Mouse (Mus musculus) neural tube, embryonic 11.5 days (tissue): Measurements from ENCODE around the gene Dab2. TPM values are rescaled to one million over a fixed set of nuclear protein-coding genes. Genes with fewer than 3 reads are reported as not detected.

Experiments
- ATAC-seq: fragments of 200-750 bp; cut with Nextera tagmentation; 2 replicates; pipeline ENCODE4 v1.8.0; 2017; ENCODE audit warnings: moderate number of reproducible peaks, mild to moderate bottlenecking, moderate TSS enrichment, moderate library complexity; ENCODE audit not compliant: insufficient read depth, low FRiP score, low TSS enrichment
- DNase-seq: peaks from one replicate; pipeline ENCODE4 v3.0.0-alpha.2; 2015; ENCODE audit warnings: low spot score
- H3K27ac ChIP-seq: fragments of 300-500 bp; sonication (generic); 2 replicates; pipeline ENCODE4 v1.5.1; 2014; ENCODE audit warnings: low read depth, mild to moderate bottlenecking, low read length
- H3K27me3 ChIP-seq: fragments of 300-500 bp; sonication (generic); 2 replicates; pipeline ENCODE4 v1.6.1; 2014; ENCODE audit warnings: mild to moderate bottlenecking, low read length, mixed read lengths; ENCODE audit not compliant: control insufficient read depth, insufficient read depth
- H3K36me3 ChIP-seq: fragments of 300-500 bp; sonication (generic); 2 replicates; pipeline ENCODE4 v1.6.1; 2014; ENCODE audit warnings: mild to moderate bottlenecking, low read length, moderate library complexity, mixed read lengths; ENCODE audit not compliant: control insufficient read depth, insufficient read depth
- H3K4me1 ChIP-seq: fragments of 300-500 bp; sonication (generic); 2 replicates; pipeline ENCODE4 v1.6.1; 2014; ENCODE audit warnings: low read length, mixed read lengths; ENCODE audit not compliant: control insufficient read depth, insufficient read depth
- H3K4me2 ChIP-seq: fragments of 300-500 bp; sonication (generic); 2 replicates; pipeline ENCODE4 v1.6.1; 2014; ENCODE audit warnings: low read depth, mild to moderate bottlenecking, moderate library complexity
- H3K4me3 ChIP-seq: fragments of 300-500 bp; sonication (generic); 2 replicates; pipeline ENCODE4 v1.5.1; 2014; ENCODE audit warnings: low read depth, low read length
- H3K9ac ChIP-seq: fragments of 300-500 bp; sonication (generic); 2 replicates; pipeline ENCODE4 v1.6.1; 2014; ENCODE audit warnings: mild to moderate bottlenecking, low read length
- H3K9me3 ChIP-seq: fragments of 300-500 bp; sonication (generic); 2 replicates; pipeline ENCODE4 v1.6.1; 2016; ENCODE audit warnings: low read length; ENCODE audit not compliant: control insufficient read depth
- WGBS: fragments of 180-500 bp; shearing (Covaris S2); extraction: QIAGEN DNeasy Blood & Tissue Kit; methylation state at CpG from one replicate; pipeline ENCODE4 v1.1.7; 2014; 5-methylcytosine and 5-hydroxymethylcytosine counted together
- polyA plus RNA-seq: library from polyadenylated mRNA; unstranded; fragments of >200 nt; fragmentation: Nextera tagmentation; extraction: Ambion mirVana; gene quantifications from 2 replicates; pipeline ENCODE4 v1.2.1, GENCODE M21; 2014

Dab2 gene
- polyA plus RNA-seq, 1 experiment from 2014 or later = 46.6 TPM

- no peak for DNase-seq
- Histone ChIP-seq H3K36me3 (no peaks in the 10 kb centered on the region), H3K4me3 (no peak overlapping the region), H3K27ac (no peak overlapping the region), H3K9me3 (no peaks in the 10 kb centered on the region), H3K4me2 (no peak overlapping the region), H3K9ac (no peak overlapping the region), H3K4me1 (no peaks in the 10 kb centered on the region), H3K27me3 (no peaks in the 10 kb centered on the region)
- WGBS = 91% methylated on average over 6 of the region's 6 CpGs
- ATAC-seq = no peak
These were observed 19.8 kb downstream of the Dab2 start for GRCm38 (mm10) chr15:6319352-6319751.

GRCm38 (mm10) chr15:6320501-6320900 lies 20.9 kb downstream of the Dab2 start:
- no peak overlapping the region for H3K27ac ChIP-seq
- DNase-seq (no peak), ATAC-seq (no peak)
- no peak overlapping the region for H3K9ac ChIP-seq
- H3K9me3 ChIP-seq = no peaks in the 10 kb centered on the region
- no peaks in the 10 kb centered on the region for H3K4me1 ChIP-seq
- H3K36me3 ChIP-seq = no peaks in the 10 kb centered on the region
- WGBS = 63% methylated on average over 5 of the region's 5 CpGs
- H3K4me2 ChIP-seq = no peak overlapping the region
- H3K4me3 ChIP-seq = no peak overlapping the region
- no peaks in the 10 kb centered on the region for H3K27me3 ChIP-seq

DNA sequence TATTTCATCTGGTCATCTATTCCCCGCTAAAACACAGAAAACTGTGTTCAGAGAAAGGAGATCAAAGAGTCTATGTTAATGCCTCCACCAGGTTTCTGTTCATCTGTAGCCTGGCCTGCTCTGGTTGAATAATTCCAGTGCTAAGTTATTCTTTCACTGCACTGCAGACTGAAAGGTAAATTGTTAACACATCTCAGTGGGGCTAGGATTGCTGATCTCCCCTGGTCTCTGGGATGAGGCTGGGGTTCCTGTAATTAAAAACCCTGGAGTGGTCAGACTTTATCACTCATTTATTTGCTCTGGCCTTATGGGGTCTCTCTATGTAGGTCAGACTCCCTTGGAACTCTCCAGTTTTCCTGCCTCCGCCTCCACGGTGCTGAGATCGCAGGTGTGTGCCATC lies 21.7 kb downstream of the Dab2 start:
- ATAC-seq = no peak
- 78% methylated on average over 4 of the region's 4 CpGs for WGBS

DNA sequence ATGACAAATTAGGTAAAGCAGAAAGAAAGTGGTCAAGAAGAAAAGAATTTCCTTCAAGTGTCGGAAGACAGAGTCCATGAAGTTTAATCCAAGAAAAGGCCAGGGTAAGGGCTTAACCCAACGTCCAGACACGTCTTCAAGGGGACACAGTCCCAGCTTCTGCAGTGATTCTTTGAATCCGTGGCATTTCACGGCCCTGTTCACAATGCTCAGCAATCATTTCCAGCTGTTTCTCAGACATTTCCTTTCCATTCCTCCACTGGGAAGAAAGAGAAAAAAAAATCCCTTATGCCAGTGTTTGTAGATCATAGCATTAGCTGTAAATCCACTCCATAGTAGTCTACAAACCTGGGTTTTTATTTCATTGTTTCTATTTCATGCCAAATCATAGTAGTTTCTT lies 22.7 kb downstream of the Dab2 start:
- Histone ChIP-seq H3K4me2 (no peak overlapping the region), H3K27me3 (no peaks in the 10 kb centered on the region), H3K9me3 (no peaks in the 10 kb centered on the region), H3K4me1 (no peaks in the 10 kb centered on the region), H3K36me3 (no peaks in the 10 kb centered on the region), H3K27ac (no peak overlapping the region), H3K4me3 (no peak overlapping the region), H3K9ac (no peak overlapping the region)
- DNase-seq (no peak), ATAC-seq (no peak)
- WGBS = 38% methylated on average over 5 of the region's 5 CpGs

More for the DNA sequence above, 21.7 kb downstream of the Dab2 start:
- no peak for DNase-seq
- Histone ChIP-seq H3K36me3 (no peaks in the 10 kb centered on the region), H3K4me2 (no peak overlapping the region), H3K27me3 (no peaks in the 10 kb centered on the region), H3K4me3 (no peak overlapping the region), H3K4me1 (no peaks in the 10 kb centered on the region), H3K9ac (no peak overlapping the region), H3K27ac (no peak overlapping the region), H3K9me3 (no peaks in the 10 kb centered on the region)

DNA sequence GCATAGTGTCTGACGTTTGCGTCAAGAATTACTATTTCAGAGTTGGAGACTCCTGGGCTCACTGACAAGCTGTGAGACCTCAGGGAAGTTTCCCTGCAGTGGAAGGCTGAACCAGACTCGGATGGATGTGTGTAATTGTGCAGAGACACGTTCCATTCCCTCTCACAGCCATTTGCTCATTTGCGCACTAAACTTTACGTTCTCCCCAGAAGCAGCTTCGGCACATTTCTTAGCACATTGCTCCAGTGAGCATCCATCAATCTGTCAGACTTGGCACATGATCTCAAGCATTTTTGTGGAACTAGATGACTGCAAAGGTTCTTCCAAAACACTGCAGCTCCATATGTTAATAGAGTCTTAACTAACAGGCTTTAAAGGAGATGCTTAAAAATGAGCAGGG lies 24.0 kb downstream of the Dab2 start:
- Histone ChIP-seq H3K9me3 (no peaks in the 10 kb centered on the region), H3K4me1 (no peaks in the 10 kb centered on the region), H3K4me2 (no peak overlapping the region), H3K4me3 (no peak overlapping the region), H3K27ac (no peak overlapping the region), H3K36me3 (no peaks in the 10 kb centered on the region), H3K9ac (no peak overlapping the region), H3K27me3 (no peaks in the 10 kb centered on the region)
- WGBS = 61% methylated on average over 7 of the region's 7 CpGs
- no peak for DNase-seq
- ATAC-seq = no peak

- Histone ChIP-seq H3K4me1 (no peaks in the 10 kb centered on the region), H3K9ac (no peak overlapping the region), H3K9me3 (no peaks in the 10 kb centered on the region), H3K4me3 (no peak overlapping the region), H3K27ac (no peak overlapping the region), H3K27me3 (no peaks in the 10 kb centered on the region), H3K36me3 (no peaks in the 10 kb centered on the region), H3K4me2 (no peak overlapping the region)
- no peak for ATAC-seq
- 79% methylated on average over 4 of the region's 4 CpGs for WGBS
- DNase-seq = no peak
These were observed 25.9 kb downstream of the Dab2 start for GRCm38 (mm10) chr15:6325443-6325842.

GRCm38 (mm10) chr15:6326011-6326410 lies 26.4 kb downstream of the Dab2 start:
- H3K27ac ChIP-seq = no peak overlapping the region
- no peak overlapping the region for H3K9ac ChIP-seq
- no peak overlapping the region for H3K4me2 ChIP-seq
- H3K9me3 ChIP-seq = no peaks in the 10 kb centered on the region
- no peaks in the 10 kb centered on the region for H3K4me1 ChIP-seq
- 78% methylated on average over 4 of the region's 4 CpGs for WGBS
- no peaks in the 10 kb centered on the region for H3K36me3 ChIP-seq
- no peaks in the 10 kb centered on the region for H3K27me3 ChIP-seq
- H3K4me3 ChIP-seq = no peak overlapping the region
- ATAC-seq (no peak), DNase-seq (no peak)

DNA sequence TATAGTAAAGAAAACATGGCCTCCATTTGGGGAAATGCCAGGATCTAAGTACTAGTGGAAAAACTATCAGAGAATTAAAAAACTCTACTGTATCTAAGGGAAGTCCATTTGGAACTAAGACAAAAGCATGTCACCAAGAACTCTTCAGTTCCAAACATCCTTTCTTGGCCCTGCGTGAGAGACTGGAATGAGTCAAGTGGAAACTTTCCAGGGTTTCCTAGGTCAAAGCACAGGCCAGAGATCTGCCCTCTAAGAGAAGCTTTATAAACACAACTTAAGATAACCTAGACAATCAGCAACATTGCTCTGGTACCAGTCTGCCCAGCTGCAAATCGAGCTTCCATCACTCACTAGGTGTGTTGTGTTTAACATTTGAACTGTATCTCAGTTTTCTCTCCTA lies 31.8 kb downstream of the Dab2 start:
- no peak overlapping the region for H3K9ac ChIP-seq
- no peak overlapping the region for H3K4me3 ChIP-seq
- H3K27ac ChIP-seq = no peak overlapping the region
- 76% methylated on average over 2 of the region's 2 CpGs for WGBS
- H3K27me3 ChIP-seq = no peaks in the 10 kb centered on the region
- H3K4me2 ChIP-seq = no peak overlapping the region
- no peaks in the 10 kb centered on the region for H3K9me3 ChIP-seq
- H3K36me3 ChIP-seq = no peaks in the 10 kb centered on the region
- ATAC-seq = no peak
- DNase-seq = no peak
- no peaks in the 10 kb centered on the region for H3K4me1 ChIP-seq

GRCm38 (mm10) chr15:6334664-6335206 lies 35.1 kb downstream of the Dab2 start:
- no peak overlapping the region for H3K4me3 ChIP-seq
- H3K9ac ChIP-seq = no peak overlapping the region
- no peak overlapping the region for H3K4me2 ChIP-seq
- DNase-seq (no peak), ATAC-seq (no peak)
- H3K4me1 ChIP-seq = no peaks in the 10 kb centered on the region
- no peaks in the 10 kb centered on the region for H3K36me3 ChIP-seq
- 82% methylated on average over 1 of the region's 1 CpGs for WGBS
- H3K9me3 ChIP-seq = no peaks in the 10 kb centered on the region
- no peaks in the 10 kb centered on the region for H3K27me3 ChIP-seq
- H3K27ac ChIP-seq = no peak overlapping the region
